Mouse (Mus musculus): ENCODE measurements at regions not wholly inside any gene's neighbourhood (a gene's known extent, or its start where the extent isn't known, plus 50 kb on each side); places are given as distances from the start of the nearest gene placed in this dataset.

GRCm38 (mm10) chr3:41476516-41476915 lies 79.0 kb upstream of the Jade1 start:
- DNase-seq (ENCODE audit: low read depth, low spot score) = no peak

GRCm38 (mm10) chr3:41472586-41472985 lies 82.9 kb upstream of the Jade1 start:
- no peak for DNase-seq (ENCODE audit: low read depth, low spot score)

- no peak for DNase-seq (ENCODE audit: low read depth, low spot score)
These were observed 86.4 kb upstream of the Jade1 start for GRCm38 (mm10) chr3:41469106-41469505.

- no peak for DNase-seq (ENCODE audit: low read depth, low spot score)
These were observed 87.7 kb upstream of the Jade1 start for GRCm38 (mm10) chr3:41467857-41468256.

GRCm38 (mm10) chr3:41465893-41466292 lies 89.6 kb upstream of the Jade1 start:
- no peak for DNase-seq (ENCODE audit: low read depth, low spot score)

GRCm38 (mm10) chr3:41462953-41463644 lies 92.4 kb upstream of the Jade1 start:
- DNase-seq (ENCODE audit: low read depth, low spot score) = no peak

- no peak for DNase-seq (ENCODE audit: low read depth, low spot score)
These were observed 95.4 kb upstream of the Jade1 start for GRCm38 (mm10) chr3:41460131-41460530.

- no peak for DNase-seq (ENCODE audit: low read depth, low spot score)
These were observed 97.4 kb upstream of the Jade1 start for GRCm38 (mm10) chr3:41458156-41458555.

GRCm38 (mm10) chr3:41453525-41453924 lies 102.0 kb upstream of the Jade1 start:
- no peak for DNase-seq (ENCODE audit: low read depth, low spot score)

GRCm38 (mm10) chr3:41452716-41453090 lies 102.8 kb upstream of the Jade1 start:
- no peak for DNase-seq (ENCODE audit: low read depth, low spot score)

- peak; percentile 32 for DNase-seq (ENCODE audit: low read depth, low spot score)
These were observed 103.4 kb upstream of the Jade1 start for GRCm38 (mm10) chr3:41452020-41452715.

- no peak for DNase-seq (ENCODE audit: low read depth, low spot score)
These were observed 104.8 kb upstream of the Jade1 start for GRCm38 (mm10) chr3:41450696-41451095.

GRCm38 (mm10) chr3:41444243-41444753 lies 111.2 kb upstream of the Jade1 start:
- no peak for DNase-seq (ENCODE audit: low read depth, low spot score)

- no peak for DNase-seq (ENCODE audit: low read depth, low spot score)
These were observed 119.3 kb upstream of the Jade1 start for GRCm38 (mm10) chr3:41436238-41436637.

GRCm38 (mm10) chr3:41433106-41433505 lies 122.4 kb upstream of the Jade1 start:
- DNase-seq (ENCODE audit: low read depth, low spot score) = no peak

GRCm38 (mm10) chr3:41432376-41432775 lies 123.2 kb upstream of the Jade1 start:
- DNase-seq (ENCODE audit: low read depth, low spot score) = no peak

GRCm38 (mm10) chr3:41430191-41430590 lies 125.3 kb upstream of the Jade1 start:
- DNase-seq (ENCODE audit: low read depth, low spot score) = no peak

GRCm38 (mm10) chr3:41426946-41427345 lies 128.6 kb upstream of the Jade1 start:
- no peak for DNase-seq (ENCODE audit: low read depth, low spot score)

GRCm38 (mm10) chr3:41425863-41426262 lies 129.7 kb upstream of the Jade1 start:
- no peak for DNase-seq (ENCODE audit: low read depth, low spot score)

- DNase-seq (ENCODE audit: low read depth, low spot score) = peak; percentile 91
These were observed 131.2 kb upstream of the Jade1 start for GRCm38 (mm10) chr3:41424142-41424939.

- no peak for DNase-seq (ENCODE audit: low read depth, low spot score)
These were observed 131.9 kb upstream of the Jade1 start for GRCm38 (mm10) chr3:41423630-41424029.
